Mouse (Mus musculus) heart, embryonic 14.5 days (tissue): ENCODE data around the gene Pom121. TPM values are rescaled to one million over a fixed set of nuclear protein-coding genes. Genes with fewer than 3 reads are reported as not detected.

Experiments
- ATAC-seq: fragments of 200-750 bp; cut with Nextera tagmentation; 2 replicates; pipeline ENCODE4 v1.8.0; 2017; ENCODE audit warnings: low read depth, moderate TSS enrichment; ENCODE audit not compliant: insufficient number of reproducible peaks, insufficient read depth, low FRiP score
- H3K27ac ChIP-seq, 2 experiments: fragments of 200-500 bp in 1 of 2; fragments of 300-500 bp in 1 of 2; sonication (generic) in 1 of 2; replicated peaks in 1 of 2; 2 replicates each; pipeline ENCODE4 v1.5.1; 2012 to 2014; ENCODE audit warnings: low read depth in 2 of 2, low read length in 2 of 2, control low read depth in 1 of 2, mild to moderate bottlenecking in 1 of 2, mixed read lengths in 1 of 2; ENCODE audit not compliant: control insufficient read depth in 1 of 2, insufficient read depth in 1 of 2
- H3K27me3 ChIP-seq: fragments of 300-500 bp; sonication (generic); 2 replicates; pipeline ENCODE4 v1.6.1; 2014; ENCODE audit warnings: mild to moderate bottlenecking, low read length, control low read depth; ENCODE audit not compliant: control insufficient read depth, insufficient read depth
- H3K36me3 ChIP-seq: fragments of 300-500 bp; sonication (generic); 2 replicates; pipeline ENCODE4 v1.6.1; 2014; ENCODE audit warnings: mild to moderate bottlenecking, control low read depth, low read length, mixed read lengths; ENCODE audit not compliant: control insufficient read depth, insufficient read depth
- H3K4me1 ChIP-seq, 2 experiments: fragments of 200-500 bp in 1 of 2; fragments of 300-500 bp in 1 of 2; sonication (generic) in 1 of 2; 2 replicates each; pipeline ENCODE4 v1.6.1; 2012 to 2014; ENCODE audit warnings: low read length in 2 of 2, control low read depth in 1 of 2, mixed read lengths in 1 of 2; ENCODE audit not compliant: control insufficient read depth in 2 of 2, insufficient read depth in 2 of 2
- H3K4me2 ChIP-seq: fragments of 300-500 bp; sonication (generic); 2 replicates; pipeline ENCODE4 v1.6.1; 2014; ENCODE audit warnings: mild to moderate bottlenecking, low read length
- H3K4me3 ChIP-seq, 2 experiments: fragments of 200-500 bp in 1 of 2; fragments of 300-500 bp in 1 of 2; sonication (generic) in 1 of 2; 2 replicates each; pipeline ENCODE4 v1.5.1; 2012 to 2014; ENCODE audit warnings: low read length in 2 of 2, mild to moderate bottlenecking in 2 of 2, control low read depth in 1 of 2, low read depth in 1 of 2, moderate library complexity in 1 of 2; ENCODE audit not compliant: control insufficient read depth in 1 of 2, insufficient read depth in 1 of 2
- H3K9ac ChIP-seq: fragments of 300-500 bp; sonication (generic); 2 replicates; pipeline ENCODE4 v1.6.1; 2014; ENCODE audit warnings: mild to moderate bottlenecking, low read length
- H3K9me3 ChIP-seq: fragments of 300-500 bp; sonication (generic); 2 replicates; pipeline ENCODE4 v1.6.1; 2016; ENCODE audit warnings: low read length, control low read depth; ENCODE audit not compliant: control insufficient read depth
- WGBS: fragments of 180-500 bp; shearing (Covaris S2); extraction: QIAGEN DNeasy Blood & Tissue Kit; methylation state at CpG from one replicate; pipeline ENCODE4 v1.1.7; 2014; 5-methylcytosine and 5-hydroxymethylcytosine counted together
- polyA plus RNA-seq: library from polyadenylated mRNA; unstranded; fragments of >200 nt; fragmentation: Nextera tagmentation; extraction: Ambion mirVana; gene quantifications from 2 replicates; pipeline ENCODE4 v1.2.1, GENCODE M21; 2014

Gene Pom121
- polyA plus RNA-seq, 1 experiment from 2014 or later = 10.7 TPM

DNA sequence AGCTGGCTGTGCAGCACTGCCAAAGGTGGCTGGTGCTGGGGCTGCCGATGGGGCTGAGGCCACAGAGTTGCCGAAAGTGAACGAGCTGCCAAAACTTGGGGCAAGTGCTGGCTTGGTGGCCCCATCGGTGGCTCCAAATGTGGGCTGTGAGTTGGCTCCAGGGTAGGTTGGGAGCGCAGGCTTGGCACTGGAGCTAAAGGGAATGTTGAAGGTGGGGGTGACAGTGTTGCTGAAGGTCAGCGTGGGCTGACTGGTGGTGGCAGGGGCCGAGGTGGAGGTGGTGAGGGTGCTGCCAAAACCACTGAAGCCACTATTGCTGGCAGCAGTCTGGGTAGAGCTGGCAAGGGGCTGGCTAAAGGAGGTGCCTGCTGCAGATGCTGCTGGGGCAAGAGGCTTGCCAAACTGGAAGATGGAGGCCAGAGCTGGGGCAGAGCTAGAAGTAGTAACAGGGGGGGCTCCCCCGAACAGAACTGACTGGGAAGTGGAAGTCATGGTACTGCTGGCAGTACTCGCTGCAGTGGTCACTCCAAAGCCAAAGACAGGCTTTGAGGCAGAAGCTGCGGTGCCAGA, 12.9 kb downstream of the Pom121 start:
- H3K36me3 ChIP-seq = peaks cover 99% of the 10 kb centered on the region
- H3K4me3 ChIP-seq = no peak overlapping the region
- no peak for ATAC-seq
- no peaks in the 10 kb centered on the region for H3K27me3 ChIP-seq
- no peaks in the 10 kb centered on the region for H3K9me3 ChIP-seq
- no peak overlapping the region for H3K4me2 ChIP-seq
- WGBS = 95% methylated on average over 10 of the region's 10 CpGs
- no peak overlapping the region for H3K9ac ChIP-seq
- H3K27ac ChIP-seq = no peak overlapping the region
- H3K4me1 ChIP-seq = no peaks in the 10 kb centered on the region

DNA sequence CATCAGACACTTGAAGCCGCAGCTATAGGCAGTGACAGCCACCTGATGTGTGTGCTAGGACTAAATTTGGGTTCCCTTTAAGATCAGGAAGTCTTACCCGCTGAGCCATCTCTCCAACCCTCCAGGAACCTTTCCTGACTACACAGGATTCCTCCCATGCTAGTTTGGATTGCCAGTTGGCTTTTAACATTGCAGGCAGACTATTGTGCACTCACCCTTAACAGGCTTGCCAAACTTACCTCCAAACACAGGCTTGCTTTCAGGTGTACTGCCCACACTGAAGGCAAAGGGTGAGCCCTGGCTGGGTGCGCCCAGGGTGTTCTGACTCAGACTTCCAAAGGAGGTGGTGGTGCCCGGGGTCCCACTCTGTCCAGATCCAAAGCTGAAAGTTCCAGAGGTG, 13.7 kb downstream of the Pom121 start:
- H3K27me3 ChIP-seq = no peaks in the 10 kb centered on the region
- WGBS = 96% methylated on average over 4 of the region's 4 CpGs
- H3K4me3 ChIP-seq = no peak overlapping the region
- H3K4me1 ChIP-seq = no peaks in the 10 kb centered on the region
- H3K9me3 ChIP-seq = no peaks in the 10 kb centered on the region
- no peak overlapping the region for H3K9ac ChIP-seq
- ATAC-seq = no peak
- no peak overlapping the region for H3K4me2 ChIP-seq
- H3K36me3 ChIP-seq = peaks cover 100% of the 10 kb centered on the region
- no peak overlapping the region for H3K27ac ChIP-seq

DNA sequence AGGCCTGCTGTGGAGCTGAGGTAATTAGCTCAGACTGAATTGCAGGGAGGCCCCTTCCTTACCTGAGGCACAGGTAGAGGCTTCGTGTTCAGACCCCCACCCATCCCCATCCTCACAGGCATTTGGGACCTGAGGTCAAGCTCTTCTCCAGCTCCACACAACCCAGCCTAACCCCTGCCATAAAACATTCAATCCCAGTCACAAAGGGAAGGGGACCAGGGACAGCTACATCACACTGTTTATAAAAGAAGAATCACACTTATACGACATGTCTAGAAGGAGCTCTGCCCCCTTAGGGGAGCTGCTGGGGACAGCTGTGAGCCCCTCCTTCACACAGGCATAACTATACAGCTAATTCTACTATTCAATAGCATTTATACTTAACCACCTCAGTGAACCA, 18.0 kb downstream of the Pom121 start:
- H3K9me3 ChIP-seq = no peaks in the 10 kb centered on the region
- no peak for ATAC-seq
- H3K27ac ChIP-seq = no peak overlapping the region
- peaks cover 0 to 5% of the 10 kb centered on the region in 2 experiments; a peak in 1 of 4 replicates for H3K4me1 ChIP-seq
- WGBS = 72% methylated on average over 2 of the region's 2 CpGs
- no peak overlapping the region for H3K4me3 ChIP-seq
- no peaks in the 10 kb centered on the region for H3K27me3 ChIP-seq
- no peak overlapping the region for H3K4me2 ChIP-seq
- H3K9ac ChIP-seq = no peak overlapping the region
- peaks cover 100% of the 10 kb centered on the region for H3K36me3 ChIP-seq

DNA sequence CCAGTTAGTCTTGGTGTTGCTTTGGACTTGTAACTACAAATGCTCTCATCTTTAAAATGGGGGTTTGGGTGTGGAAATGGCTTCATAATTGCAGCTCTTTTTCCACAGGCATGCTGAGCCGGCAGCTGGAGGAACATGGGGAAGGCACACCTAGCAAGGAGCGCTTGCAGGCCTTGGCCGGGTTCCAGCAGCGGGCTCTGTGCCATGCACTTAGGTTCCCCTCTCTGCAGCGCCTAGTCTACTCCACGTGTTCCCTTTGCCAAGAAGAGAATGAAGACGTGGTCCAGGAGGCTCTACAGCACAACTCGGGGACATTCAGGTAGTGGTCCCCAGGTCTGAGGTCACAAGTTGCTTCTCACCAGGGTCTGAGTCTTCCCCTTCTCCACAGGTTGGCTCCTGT, 19.2 kb downstream of the Pom121 start:
- H3K27ac ChIP-seq = no peak overlapping the region
- peaks cover 90% of the 10 kb centered on the region for H3K36me3 ChIP-seq
- no peak for ATAC-seq
- H3K27me3 ChIP-seq = no peaks in the 10 kb centered on the region
- no peak overlapping the region for H3K4me2 ChIP-seq
- H3K9ac ChIP-seq = no peak overlapping the region
- H3K4me3 ChIP-seq = no peak overlapping the region
- no peaks in the 10 kb centered on the region for H3K9me3 ChIP-seq
- 37% methylated on average over 8 of the region's 8 CpGs for WGBS
- peaks cover 0 to 10% of the 10 kb centered on the region in 2 experiments; a peak in 3 of 4 replicates for H3K4me1 ChIP-seq

DNA sequence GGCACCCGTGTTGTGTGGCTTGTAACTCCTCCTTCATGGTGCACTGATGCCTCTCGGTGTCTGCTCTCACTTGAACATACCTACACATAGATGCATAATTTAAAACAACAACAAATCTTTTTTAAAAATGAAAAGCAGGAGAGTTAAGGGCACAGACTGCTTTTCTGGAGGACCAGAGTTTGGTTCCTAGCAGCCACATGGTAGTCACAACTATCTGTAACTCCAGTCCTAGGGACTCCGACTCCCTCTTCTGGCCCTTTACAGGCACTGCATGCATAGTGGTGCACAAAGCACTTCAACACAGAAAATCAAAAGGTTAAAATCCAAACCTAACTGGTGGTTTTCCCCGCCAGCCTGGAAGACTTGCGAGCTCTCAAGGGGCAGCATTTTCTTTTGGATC, 20.7 kb downstream of the Pom121 start:
- Histone ChIP-seq H3K4me1 (peaks cover 3 to 15% of the 10 kb centered on the region in 2 experiments; a peak in 3 of 4 replicates), H3K27ac (no peak overlapping the region), H3K4me2 (no peak overlapping the region), H3K27me3 (no peaks in the 10 kb centered on the region), H3K9ac (no peak overlapping the region), H3K4me3 (no peak overlapping the region), H3K36me3 (peaks cover 74% of the 10 kb centered on the region), H3K9me3 (no peaks in the 10 kb centered on the region)
- no peak for ATAC-seq
- WGBS = 96% methylated on average over 5 of the region's 5 CpGs

DNA sequence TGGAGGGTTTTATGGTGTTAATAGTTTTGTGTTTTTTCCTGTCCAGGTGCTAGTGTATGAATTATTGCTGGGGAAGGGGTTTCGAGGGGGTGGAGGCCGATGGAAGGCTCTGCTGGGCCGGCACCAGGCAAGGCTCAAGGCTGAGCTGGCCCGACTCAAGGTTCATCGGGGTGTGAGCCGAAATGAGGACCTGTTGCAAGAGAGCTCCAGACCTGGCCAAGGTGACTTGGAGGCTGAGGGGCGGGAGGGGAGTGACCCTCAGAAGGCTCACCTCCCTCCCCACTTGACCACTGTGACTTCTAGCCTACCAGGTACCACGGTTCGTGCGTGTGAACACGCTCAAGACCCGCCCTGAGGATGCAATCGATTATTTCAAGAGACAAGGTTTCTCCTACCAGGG, 23.2 kb downstream of the Pom121 start:
- peaks cover 50% of the 10 kb centered on the region for H3K36me3 ChIP-seq
- H3K27ac ChIP-seq = no peak overlapping the region
- H3K4me2 ChIP-seq = no peak overlapping the region
- ATAC-seq = no peak
- no peaks in the 10 kb centered on the region for H3K27me3 ChIP-seq
- 95% methylated on average over 13 of the region's 13 CpGs for WGBS
- no peaks in the 10 kb centered on the region for H3K9me3 ChIP-seq
- peaks cover 3 to 15% of the 10 kb centered on the region in 2 experiments; a peak in 3 of 4 replicates for H3K4me1 ChIP-seq
- H3K4me3 ChIP-seq = no peak overlapping the region
- H3K9ac ChIP-seq = 0 out of 2 replicates have a peak overlapping the region, but pooled peaks have one; percentile 83

DNA sequence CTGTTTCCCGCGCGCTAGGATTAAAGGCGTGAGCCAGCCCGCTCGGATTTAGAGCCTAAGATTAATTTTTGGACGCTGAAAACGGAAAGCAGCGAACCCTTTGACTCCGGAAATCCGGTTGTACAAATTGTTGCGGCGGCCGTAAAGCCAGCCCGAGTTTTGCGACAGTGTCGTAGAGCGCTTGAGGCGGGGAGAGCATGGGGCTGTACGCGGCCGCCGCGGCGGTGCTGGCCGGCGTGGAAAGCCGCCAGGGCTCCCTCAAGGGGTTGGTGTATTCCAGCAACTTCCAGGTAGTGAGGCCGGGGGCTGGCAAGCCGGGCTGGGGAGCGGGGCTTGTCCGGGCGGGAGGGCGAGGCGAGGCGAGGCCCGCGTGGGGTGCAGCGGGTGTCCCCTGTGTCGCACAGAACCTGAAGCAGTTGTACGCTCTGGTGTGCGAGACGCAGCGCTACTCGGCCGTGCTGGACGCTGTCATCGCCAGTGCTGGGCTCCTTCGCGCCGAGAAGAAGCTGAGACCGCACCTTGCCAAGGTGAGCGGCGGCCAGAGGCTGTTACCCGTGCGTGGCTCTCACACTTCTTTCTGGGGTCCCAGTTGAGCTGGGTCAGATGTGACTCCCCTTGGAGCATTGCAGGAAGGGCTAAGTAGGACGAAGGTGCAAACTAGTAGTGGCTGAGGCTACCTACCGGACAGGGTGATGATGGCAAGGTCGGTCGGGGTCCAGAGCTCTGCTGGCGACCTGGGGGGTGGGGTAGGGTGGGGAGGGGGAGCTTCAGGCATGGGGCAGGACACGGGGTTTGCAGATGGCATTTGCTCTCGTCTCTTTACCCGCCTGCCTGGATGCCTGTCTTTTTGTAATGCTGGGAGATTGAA, 24.3 kb downstream of the Pom121 start, which contains the start of gene Nsun5:
Gene Nsun5, plus strand, starts transcription at position 167 of the 868 bp plus-strand sequence.
- peak within 1 kb of the TSS; percentile 83 for H3K9ac ChIP-seq
- peaks cover 3 to 10% of the 10 kb centered on the region in 2 experiments; a peak in 3 of 4 replicates for H3K4me1 ChIP-seq
- H3K9me3 ChIP-seq = no peaks in the 10 kb centered on the region
- no peaks in the 10 kb centered on the region for H3K27me3 ChIP-seq
- peak within 1 kb of the TSS; percentile 88 for H3K4me2 ChIP-seq
- peak within 1 kb of the TSS; percentile 78 to 81 for H3K27ac ChIP-seq
- WGBS = under 1% methylated on average over 64 of the region's 64 CpGs
- peaks cover 38% of the 10 kb centered on the region for H3K36me3 ChIP-seq
- peak; percentile 68; the same call in 1 of the 2 replicates for ATAC-seq
- H3K4me3 ChIP-seq = peak within 1 kb of the TSS; percentile 83 to 85
